Mouse (Mus musculus) lung, adult 2 months (tissue): ENCODE results near the gene Gabpa.

Experiments
- CTCF ChIP-seq: fragments of 200-500 bp; IDR thresholded peaks from 2 replicates; pipeline ENCODE4 v1.5.1; 2011; ENCODE audit warnings: mild to moderate bottlenecking, low read length, control low read depth; ENCODE audit not compliant: insufficient read depth
- POLR2A ChIP-seq: fragments of 200-500 bp; IDR thresholded peaks from 2 replicates; pipeline ENCODE4 v1.6.1; 2011; ENCODE audit warnings: low read depth, mild to moderate bottlenecking, control low read depth, low read length, borderline replicate concordance; ENCODE audit errors: extremely low read depth

DNA sequence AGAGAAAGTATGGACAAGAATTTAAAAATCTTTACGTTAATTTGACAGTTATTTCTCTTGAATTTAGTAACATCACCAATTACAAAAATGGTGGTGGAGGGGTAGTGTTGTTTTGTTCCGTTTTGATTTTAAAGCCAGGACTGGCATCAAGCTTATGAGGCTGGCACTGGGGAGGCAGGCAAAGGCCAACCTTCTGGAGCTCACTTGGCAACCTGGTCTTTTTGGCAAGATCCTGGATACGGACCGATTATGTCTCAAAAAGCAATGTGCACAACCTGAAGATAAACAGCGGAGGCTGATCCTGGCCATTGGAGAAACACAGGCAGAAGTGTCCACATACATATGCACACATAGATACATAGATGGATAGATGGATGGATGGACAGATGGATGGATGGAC is 2.0 kb upstream of the Gabpa start:
- TF ChIP-seq CTCF = no peak
- TF ChIP-seq POLR2A = no peak
